Mouse (Mus musculus) E14TG2a.4 (cell line): ENCODE data around the gene Tecr.

ENCODE experiments used
- CTCF ChIP-seq: conservative IDR thresholded peaks from 2 replicates; pipeline ENCODE4 v1.5.1; 2014; ENCODE audit warnings: low read length
- NANOG ChIP-seq: IDR thresholded peaks from 2 replicates; pipeline ENCODE4 v1.6.1; 2014; ENCODE audit warnings: borderline replicate concordance, low read length, mixed read lengths

DNA sequence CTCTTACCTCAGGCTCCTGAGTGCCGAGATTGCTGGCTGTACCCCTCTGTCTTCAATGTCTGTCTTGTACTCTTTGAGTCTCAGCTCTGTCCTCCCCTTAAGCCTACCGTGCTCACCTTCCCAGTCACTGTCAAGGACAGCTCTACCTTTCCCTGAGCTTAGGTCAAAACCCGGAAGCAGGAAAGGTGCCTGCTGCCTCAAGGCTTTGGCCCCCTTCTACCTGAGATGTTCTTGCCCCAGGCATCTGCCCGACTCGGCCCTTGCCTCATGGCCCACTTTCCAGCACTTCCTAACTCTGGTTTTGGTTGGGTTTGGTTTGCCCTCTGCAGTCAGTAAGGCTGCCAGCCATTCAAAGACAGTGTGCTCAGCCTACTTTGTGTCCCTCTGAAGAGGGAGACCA is 39.0 kb downstream of the Tecr start:
- TF ChIP-seq CTCF (no peak), NANOG (no peak)
